Mouse (Mus musculus): ENCODE measurements around the gene a. TPM values are rescaled to one million over a fixed set of nuclear protein-coding genes. Genes with fewer than 3 reads are reported as not detected.

The a gene
- total RNA-seq, 2 experiments from 2014 or later: 0.76 TPM; not detected in 1

DNA sequence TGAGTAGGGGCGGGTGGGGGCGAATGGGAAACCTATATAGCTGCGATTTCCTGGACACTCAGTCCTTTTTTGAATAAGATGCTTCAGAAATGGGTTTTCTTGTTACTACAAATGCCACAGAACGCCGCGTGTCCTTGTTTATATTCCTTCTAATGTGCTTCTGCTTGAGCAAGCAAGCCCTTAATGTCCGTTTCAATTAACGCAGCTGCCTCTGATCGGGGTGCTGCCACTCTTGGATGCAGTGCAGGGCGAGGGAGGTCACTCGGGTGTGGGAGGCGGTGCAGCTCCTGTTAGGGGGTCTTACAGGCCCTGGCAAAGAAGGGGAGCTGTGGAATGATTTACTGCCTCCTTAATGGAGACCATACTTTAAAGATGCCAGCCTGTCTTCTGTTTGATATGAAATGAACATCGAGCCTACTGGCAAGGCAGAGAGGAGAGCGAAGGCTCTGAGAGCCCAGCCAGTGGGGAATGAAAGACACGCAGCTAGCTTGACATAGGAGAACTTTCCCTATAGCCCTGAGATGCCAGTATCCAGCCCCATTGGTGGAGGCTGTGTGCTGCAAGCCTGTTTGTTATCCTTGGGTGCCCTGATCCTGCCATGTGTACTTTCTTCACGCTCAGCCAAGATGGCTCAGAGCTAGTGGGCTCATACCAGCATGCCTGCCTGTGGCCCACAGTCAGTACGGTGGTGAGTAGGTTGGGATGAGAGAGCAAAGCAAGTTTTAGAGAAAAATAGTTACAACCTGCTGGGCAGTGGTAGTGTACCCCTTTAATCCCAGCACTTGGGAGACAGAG lies 8.1 kb upstream of the a start:
- no peak for DNase-seq (ENCODE audit: low spot score in 2 of 2)

DNA sequence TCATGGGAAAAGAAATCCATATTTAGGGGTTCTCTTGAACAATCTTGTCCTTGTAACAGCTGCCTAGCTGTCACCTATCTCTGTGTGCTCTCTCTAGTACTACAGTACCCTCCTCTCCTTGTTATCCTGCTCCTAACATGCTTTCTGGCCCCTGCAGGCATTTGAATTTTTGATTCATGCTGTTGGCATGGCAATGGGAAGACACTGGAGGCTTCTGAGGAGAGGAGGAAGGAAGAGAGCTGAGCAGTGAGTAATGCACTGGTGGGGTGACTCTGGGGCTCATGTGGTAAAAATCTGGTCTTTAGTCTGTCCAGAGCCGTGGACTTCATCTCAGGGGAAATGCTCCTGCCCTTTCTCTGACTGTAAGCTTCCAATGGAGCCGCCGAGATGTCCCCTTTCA lies 5.9 kb upstream of the a start:
- DNase-seq (ENCODE audit: low spot score in 2 of 2): no peak

DNA sequence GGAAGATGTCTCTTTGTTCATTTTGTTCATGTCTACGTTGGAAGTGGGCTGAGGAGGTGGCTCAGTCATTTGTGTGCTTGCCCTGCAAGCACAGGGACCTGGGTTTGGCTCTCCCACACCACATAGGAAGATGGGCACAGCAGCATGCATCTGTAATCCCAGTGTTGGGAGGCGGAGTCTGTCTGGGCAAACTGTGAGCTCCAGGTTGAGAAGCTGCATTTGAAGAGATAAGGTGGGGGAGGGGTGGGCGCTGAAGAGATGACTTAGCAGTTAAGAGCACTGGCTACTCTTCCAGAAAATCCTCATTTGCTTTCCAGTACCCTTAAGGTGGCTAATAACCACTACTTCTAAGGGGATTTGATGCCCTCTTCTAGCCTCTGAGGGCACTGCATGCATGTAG lies 5.0 kb upstream of the a start:
- DNase-seq (ENCODE audit: low spot score in 2 of 2): no peak

DNA sequence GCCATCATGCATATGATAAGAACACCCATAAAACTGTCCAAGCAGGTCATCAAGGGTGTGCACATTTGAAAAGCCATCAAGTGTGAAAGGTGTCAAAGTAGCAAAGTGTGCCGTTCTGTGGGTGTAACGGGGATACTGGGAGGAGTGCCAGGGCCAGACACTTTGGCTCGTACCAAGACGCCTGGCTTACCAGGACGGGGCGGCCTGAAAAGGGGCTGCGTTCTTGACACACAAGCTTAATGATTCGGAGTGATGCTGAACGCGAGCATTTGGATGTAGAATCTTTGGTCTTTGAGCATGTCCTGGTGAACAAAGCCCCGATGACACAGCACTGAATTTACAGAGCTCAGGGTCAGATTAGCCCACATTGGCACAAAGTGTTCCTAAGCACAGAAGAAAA lies 4.4 kb upstream of the a start:
- no peak for DNase-seq (ENCODE audit: low spot score in 2 of 2)

DNA sequence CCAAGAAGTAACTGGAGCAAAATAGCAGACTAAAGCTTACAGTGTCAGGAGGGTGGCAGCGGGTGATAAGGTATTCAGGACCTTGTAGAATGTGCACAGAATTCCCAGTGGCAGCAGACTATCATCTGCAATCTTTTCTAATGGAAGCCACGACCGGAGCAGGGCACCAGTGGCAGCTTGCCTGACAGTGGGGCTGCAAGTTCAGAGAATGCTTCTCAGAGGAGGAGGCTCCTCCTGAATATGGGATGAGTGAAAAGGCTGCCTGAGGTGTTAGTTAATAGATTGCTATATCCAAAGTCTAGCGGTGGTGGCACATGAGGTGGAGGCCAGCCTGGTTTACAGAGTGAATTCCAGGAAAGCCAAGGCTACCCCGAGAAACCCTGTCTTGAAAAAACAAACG lies 1.8 kb upstream of the a start:
- DNase-seq (ENCODE audit: low spot score in 2 of 2): no peak

DNA sequence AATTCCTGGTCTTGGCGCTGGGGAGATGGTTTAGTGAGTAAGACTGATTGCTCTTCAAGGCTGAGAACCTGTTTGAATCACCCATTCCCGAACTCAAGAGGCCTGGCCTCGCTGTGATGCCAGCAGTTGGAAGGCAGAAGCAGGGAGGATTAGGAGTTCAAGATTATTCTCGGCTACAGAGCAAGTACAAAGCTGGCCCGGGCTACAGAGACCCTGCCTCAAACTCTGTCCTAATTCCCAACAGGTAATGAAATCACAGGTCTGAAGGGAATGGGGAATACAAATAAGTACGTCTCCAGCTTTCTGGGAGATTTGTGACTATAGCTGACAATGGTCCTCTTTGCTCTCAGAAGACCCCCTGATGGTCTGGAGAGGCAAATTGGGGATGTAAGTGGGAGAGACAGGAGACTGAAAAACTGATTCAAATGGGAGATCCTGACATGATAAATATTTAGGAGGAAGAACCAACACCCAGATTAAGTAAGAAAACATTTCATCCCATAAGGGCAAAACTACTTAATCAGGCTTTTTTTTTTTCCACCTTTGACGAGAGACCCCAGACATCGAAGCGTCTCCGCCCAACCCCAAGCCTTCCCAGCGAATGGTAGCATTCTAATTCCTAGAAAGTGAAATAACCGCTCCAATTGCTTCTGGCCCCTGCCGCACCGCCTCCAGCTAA lies 1.1 kb upstream of the a start:
- no peak for DNase-seq (ENCODE audit: low spot score in 2 of 2)

DNA sequence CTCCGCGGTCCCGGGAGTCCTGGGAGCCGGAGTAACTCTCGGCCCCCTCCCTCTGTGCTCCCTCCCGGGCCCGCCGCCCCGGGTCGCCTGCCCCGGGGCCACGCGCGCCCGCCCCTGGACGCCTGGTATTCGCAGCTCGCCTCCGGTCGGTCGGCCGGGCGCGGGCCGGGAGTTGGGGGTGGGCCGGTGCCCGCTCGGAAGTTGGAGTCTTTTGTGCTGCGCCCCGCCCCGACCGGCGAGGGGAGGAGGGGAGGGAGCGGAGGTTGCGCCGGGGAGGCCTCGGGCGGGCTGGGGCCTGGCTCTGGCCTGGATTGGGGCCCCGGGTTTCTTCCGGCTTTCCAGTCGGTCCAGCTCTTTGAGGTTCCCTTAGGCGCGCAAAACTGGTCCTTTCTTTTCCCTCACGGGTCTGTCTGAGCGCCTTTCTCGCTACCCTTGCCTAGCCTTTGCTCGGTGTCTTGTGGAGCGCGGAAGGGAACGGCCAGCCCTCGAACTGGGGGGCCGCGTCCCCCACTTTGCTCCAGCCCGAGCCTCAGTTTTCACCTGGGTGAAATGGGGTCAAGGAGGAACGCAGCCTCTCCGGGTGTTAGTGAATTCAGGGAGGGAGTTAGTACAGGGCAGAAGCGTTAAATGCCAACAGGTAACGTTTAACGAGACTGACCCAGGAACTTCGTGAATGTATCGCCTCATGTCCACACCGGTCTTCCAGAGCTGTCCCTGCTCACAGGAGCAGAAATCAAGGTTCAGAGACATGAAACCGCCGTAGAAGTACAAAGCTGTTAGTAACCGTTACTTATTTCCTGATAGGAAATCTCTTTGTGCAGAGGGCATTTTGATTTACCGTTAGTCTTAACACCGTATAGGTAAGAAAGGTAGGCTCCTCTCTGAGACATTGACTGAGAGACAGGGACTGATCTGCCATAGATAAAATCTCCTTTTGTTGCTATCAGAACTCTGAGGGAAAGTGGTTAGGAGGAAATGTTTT lies 750 bp downstream of the a start:
- DNase-seq (ENCODE audit: low spot score in 2 of 2): peak; percentile 62 to 74

DNA sequence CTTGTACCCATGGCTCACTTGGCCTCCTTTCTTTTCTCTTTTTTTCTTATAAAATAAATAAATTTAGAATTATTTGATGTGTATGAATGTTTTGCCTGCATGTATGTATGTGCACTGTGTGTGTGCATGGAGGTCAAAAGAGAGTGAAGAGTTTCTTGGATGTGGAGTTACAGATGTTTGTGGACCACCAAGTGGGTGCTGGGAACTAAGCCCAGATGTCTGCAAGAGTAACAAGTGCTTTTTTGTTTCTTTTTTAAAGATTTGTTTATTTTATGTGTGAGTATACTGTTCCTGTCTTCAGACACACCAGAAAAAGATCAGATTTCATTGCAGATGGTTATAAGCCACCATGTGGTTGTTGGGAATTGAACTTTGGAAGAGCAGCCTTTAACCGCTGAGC lies 12.2 kb downstream of the a start:
- DNase-seq (ENCODE audit: low spot score in 2 of 2): no peak

DNA sequence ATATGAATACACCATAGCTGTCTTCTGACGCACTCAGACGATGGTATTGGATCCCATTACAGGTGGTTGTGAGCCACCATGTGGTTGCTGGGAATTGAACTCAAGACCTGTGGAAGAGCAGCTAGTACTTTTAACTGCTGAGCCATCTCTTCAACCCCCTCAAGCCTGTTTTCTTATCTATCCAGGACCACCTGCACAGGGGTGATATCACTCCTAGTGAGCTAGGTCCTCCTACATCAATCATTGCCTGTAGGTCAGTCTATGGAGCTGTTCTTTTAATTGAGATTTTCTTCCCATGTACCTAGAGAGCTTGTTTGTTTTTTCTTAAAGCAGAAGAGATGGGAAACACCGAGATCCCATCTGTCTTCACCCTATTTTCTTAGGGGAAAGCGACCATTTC lies 12.6 kb downstream of the a start:
- DNase-seq (ENCODE audit: low spot score in 2 of 2): no peak

DNA sequence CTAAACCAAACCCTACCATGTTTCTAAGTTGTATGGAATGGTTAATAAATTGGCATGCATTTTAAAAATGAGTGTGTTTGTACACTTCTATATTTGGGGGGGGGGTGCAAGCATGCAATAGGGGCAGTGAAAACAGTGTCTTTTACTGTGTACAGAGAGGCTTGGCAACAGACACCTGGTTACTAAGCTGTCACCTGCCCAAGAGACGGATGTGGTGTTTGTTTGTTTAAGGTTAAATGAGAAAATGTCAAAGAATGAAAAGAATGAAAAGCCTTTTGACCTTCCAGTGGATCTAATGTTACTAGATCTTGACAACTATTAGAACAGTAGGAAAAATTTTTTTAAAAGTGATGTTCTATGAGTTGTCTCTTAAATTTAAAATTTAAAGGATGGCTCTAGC lies 16.5 kb downstream of the a start:
- no peak for DNase-seq (ENCODE audit: low spot score in 2 of 2)

DNA sequence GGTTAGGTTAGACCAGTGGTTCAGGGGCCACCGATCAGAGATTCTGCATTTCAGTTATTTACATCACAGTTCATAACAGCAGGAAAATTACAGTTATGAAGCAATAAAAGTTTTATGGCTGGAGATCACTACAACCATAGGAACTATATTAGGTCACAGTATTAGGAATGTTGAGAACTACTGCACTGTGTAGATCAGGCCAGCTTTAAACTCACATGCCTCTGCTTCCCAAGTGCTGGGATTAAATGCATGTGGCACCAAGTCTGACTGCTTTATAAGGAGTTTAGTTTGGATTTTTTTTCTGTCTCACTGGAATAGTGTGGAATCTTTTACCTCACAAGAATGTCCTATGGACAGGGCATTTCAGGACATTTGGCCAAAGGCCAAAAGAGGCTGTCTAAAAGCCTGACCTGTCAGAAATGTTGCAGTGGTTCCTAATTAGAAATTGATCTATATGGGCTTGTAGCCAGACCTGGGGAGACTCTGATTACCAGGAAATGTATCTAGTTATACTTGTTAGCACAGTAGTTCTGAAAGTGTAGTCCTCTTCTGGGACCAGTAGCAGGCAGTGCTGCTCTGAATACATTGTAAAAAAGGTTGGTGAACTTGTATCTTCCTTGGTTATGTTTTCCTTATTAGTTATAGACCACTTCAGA lies 18.0 kb downstream of the a start:
- no peak for DNase-seq (ENCODE audit: low spot score in 2 of 2)

DNA sequence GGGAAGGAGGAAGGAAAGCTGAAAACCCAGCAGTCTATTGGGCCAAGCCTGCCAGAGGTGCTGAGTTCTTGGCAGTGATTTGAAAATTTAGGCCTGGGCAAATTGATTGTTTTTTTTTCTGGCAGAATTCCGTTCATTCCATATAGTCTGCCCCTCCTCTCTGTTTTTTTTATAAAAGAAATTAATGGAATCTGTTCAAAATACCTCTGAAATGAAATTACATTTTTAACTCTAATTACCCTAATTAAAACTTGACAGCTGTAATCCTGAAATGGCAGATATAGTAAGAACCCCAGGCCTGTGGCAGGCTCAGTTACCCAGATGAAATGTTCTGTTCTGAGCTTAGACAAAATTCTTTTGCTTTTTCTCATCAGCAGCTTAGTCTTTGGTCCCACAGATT lies 19.6 kb downstream of the a start:
- no peak for DNase-seq (ENCODE audit: low spot score in 2 of 2)

DNA sequence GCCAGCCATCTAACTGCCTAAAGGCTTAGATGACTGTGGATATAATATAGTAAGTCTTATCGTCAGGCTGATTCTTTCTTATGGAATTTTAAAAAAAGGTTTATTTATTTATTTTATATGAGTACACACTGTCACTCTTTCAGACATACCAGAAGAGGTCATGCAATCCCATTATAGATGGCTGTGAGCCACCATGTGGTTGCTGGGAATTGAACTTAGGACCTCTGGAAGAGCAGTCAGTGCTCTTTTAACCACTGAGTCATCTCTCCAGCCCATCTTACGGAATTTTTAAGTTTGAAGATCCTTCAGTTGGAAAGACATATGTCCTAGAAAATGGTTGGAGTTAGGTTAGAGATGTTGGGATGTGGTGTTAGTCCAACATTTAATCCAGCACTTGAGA lies 22.2 kb downstream of the a start:
- DNase-seq (ENCODE audit: low spot score in 2 of 2): no peak

DNA sequence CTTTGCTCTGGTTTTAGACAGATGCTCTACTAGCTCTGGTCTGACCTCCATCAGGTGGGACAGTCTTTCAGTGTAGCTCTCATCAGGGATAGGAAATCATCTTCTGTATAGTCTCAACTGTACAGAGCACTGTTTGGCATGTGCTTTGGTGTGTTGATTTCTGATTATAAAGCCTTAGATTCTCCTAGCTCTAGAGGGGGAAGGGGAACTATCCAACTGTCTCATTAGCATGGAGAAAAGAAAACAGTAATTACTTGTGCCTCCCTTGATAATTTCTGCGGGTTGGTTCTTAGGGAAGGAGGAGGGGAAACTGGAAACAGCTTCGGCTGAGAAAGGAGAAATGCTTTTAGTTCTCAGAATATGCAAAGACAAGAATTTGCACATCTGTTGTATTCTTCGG lies 25.9 kb downstream of the a start:
- no peak for DNase-seq (ENCODE audit: low spot score in 2 of 2)

DNA sequence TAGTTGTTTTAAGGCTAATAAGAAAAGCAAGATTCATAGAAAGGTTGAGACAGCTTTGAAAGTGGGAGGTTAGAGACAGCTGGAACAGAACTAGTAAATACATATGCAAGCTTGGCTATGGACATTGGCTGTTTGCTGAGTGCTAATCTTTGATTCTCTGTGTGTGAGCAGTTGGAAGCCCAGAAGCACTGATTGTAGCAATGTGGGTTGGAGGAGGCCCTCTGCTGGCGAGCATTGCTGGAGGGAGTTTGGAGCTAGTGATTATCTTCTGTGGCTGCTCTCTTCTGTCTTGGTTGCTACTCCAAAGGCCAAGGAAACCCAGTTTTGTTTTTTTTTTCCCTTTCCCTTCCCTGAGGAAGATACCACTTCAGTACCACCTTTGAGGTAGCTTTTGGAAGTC lies 26.6 kb downstream of the a start:
- peak; percentile 68 to 72 for DNase-seq (ENCODE audit: low spot score in 2 of 2)

DNA sequence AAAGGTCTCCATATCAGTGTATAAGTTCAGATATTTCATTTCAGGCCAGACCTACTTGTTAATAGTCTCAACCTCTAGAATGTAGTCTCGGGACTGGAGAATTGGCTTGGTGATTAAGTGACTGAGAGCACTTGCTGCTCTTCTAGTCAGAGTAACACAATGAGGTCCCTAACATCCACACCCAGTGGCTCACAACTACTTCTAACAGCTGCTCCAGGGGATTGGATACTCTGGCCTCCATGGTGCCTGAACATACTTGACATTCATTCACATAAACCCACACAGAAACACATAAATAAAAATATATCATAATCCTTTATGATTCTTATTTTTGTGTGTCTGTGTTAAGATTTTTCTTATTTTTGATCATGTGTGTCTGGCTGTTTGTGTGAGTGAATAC lies 27.4 kb downstream of the a start:
- DNase-seq (ENCODE audit: low spot score in 2 of 2): no peak

DNA sequence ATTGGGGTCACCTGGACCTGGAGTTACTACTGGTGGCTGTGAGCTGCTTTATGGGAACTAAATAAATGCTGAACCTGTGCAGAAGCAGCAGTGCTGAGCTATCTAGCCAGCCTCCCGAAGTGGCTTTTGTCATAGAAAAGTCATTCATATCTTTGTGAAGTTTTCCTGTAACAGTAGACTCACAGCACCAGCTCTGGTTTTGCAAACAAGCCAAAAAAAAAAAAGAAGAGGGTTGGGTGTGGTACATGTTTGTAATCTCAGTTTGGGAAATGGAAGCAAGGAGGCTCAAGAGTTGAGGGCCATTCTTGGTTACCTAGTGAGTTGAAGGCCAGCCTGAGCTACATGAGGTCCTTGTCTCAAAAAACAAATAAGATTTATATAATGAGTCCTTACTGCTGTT lies 29.1 kb downstream of the a start:
- DNase-seq (ENCODE audit: low spot score in 2 of 2): no peak

DNA sequence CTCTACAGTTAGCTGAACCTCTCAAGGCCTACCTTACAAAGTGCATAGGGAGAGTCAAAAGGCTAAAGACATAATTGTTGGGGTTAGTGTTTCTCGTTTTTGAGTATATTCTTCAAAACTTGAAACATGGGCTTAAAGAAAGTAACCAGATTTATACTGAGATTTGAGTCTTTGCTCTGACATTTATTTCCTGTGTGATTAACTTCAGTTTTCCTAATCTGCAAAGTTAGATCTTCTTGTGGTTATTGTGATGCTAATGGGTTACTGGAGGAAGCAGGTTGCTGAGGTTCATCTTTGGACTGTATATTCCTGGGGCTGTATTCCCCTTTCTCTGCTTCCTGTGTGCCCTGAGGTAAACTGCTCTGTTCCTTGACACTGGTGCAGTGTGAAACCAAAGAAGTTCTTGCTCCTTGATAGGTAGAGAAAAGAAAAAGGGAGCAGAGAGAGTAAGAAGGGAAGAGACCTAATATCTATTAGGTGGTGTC lies 34.9 kb downstream of the a start:
- no peak for DNase-seq (ENCODE audit: low spot score in 2 of 2)

DNA sequence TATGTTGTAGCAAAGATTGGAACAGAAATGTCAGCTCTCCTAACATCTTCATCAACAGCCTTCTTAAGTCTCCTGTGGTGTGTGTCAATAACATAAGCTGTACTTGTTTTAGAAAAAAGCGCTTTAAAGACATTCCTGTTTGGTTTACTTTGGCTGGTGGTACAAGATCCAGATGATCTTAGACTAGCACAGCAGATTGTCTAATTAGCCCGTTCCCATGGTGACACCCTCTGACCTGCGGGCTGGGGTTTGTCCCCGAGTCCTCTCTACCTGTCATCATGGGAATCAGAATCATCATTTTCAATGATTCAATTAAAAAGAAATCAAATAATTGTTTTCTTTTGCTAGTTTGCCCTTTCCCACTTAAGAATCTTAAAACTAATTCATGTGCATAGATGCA lies 36.3 kb downstream of the a start:
- no peak for DNase-seq (ENCODE audit: low spot score in 2 of 2)

DNA sequence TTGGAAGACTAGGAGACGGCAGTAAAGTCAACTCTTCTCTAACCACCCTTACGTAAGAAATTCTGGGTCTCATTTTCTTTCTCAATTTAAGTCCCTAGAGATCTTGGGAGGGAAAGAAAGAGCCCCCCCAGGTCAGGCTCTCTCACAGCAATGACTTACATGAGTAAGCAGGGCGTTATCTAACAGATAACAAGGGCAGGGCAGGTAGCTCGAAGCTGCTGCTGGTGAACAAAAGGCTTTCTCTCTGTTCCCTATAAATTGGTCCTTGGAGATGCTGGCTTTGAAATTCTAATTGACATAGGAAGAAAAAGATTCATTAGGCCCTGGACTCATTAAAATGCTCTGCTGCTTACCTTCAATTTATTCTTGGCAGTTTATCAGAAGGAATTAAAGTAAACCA lies 41.3 kb downstream of the a start:
- no peak for DNase-seq (ENCODE audit: low spot score in 2 of 2)

DNA sequence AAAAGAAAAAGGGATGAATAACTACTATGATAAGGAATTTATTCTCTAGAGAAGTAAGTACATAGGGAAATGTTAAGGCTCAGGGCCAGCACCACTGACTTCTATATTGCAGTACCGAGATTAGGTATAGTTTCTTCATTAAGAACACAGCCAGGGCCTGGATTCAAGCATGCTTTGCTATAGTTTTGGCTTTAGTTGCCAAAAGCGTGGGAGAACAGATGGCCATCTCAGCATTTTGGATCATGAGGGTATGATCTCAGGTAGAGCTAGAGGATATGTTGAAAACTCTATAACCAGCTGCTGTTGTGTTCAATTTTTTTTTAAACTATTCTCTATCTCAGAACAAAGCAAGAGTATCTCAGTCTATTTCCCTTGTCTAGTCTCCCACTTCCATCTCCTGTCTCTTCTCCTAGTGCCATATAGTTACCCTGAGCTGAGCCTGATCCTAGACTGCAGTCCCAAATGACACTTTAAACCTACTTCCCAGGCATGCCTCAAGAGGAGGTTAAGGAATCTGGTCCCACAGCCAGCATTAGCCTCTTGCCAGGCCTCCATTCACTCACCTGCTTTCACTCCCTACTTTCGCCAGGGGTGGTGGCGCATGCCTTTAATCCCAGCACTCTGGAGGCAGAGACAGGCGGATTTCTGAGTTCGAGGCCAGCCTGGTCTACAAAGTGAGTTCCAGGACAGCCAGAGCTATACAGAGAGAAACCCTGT lies 43.1 kb downstream of the a start:
- DNase-seq (ENCODE audit: low spot score in 2 of 2): no peak
